Mouse (Mus musculus): Measurements from ENCODE around the gene Slc28a2.
"Not testable (repeated sequence)": the region's sequence is repeated elsewhere in the genome, so short reads cannot be mapped to it uniquely, and the experiment has no call there.

- TF ChIP-seq CTCF (IDR thresholded peaks at IDR 0.05; ENCODE audit: extremely low read depth, insufficient read depth, insufficient read length, insufficient replicate concordance); POLR2A (IDR thresholded peaks at IDR 0.05; ENCODE audit: low read depth, low read length): not testable (repeated sequence)
Observed at GRCm38 (mm10) chr2:122387135-122387534, 39.1 kb upstream of the Slc28a2 start.

Measured in spleen, adult 2 months (tissue).